Mouse (Mus musculus) thymus, adult 2 months (tissue): ENCODE measurements around the gene Ctbp2.

Experiments used
- CTCF ChIP-seq: fragments of 200-500 bp; IDR thresholded peaks from 2 replicates; pipeline ENCODE4 v1.5.1; 2012; ENCODE audit warnings: mild to moderate bottlenecking, control low read depth, low read length, moderate library complexity, borderline replicate concordance; ENCODE audit not compliant: control insufficient read depth, poor library complexity, insufficient read depth; ENCODE audit errors: extremely low read depth
- POLR2A ChIP-seq: fragments of 200-500 bp; IDR thresholded peaks from 2 replicates; pipeline ENCODE4 v1.6.1; 2012; ENCODE audit warnings: mild to moderate bottlenecking, low read length, control low read depth, moderate library complexity; ENCODE audit not compliant: control insufficient read depth, poor library complexity, insufficient read depth; ENCODE audit errors: extremely low read depth

- no peak for TF ChIP-seq CTCF
- no peak for TF ChIP-seq POLR2A
Measured at GRCm38 (mm10) chr7:133101070-133101469, 23.1 kb downstream of the Ctbp2 start.
